Mouse (Mus musculus): ENCODE data around the gene Maff. TPM values are rescaled to one million over a fixed set of nuclear protein-coding genes. Genes with fewer than 3 reads are reported as not detected.
A peak's percentile ranks its signal among the peaks of the same experiment; 100 is the strongest.

Gene Maff
- polyA plus RNA-seq, 1 experiment from 2014 or later = 6.4 TPM

GRCm38 (mm10) chr15:79321733-79322190 lies 24.7 kb upstream of the Maff start:
- WGBS = 71% methylated on average over 5 of the region's 5 CpGs
- DNase-seq (ENCODE audit: low spot score) = no peak
- H3K27ac ChIP-seq (ENCODE audit: low read depth) = peak overlapping the region; percentile 54
- no peaks in the 10 kb centered on the region for H3K9me3 ChIP-seq (ENCODE audit: control insufficient read depth, low read length)
- H3K4me2 ChIP-seq (ENCODE audit: low read length) = no peak overlapping the region
- H3K27me3 ChIP-seq (replicated peaks; ENCODE audit: control insufficient read depth, insufficient read depth, low read length) = no peaks in the 10 kb centered on the region
- H3K4me1 ChIP-seq (replicated peaks; ENCODE audit: control insufficient read depth, insufficient read depth, low read length) = peaks cover 18% of the 10 kb centered on the region
- ATAC-seq (replicated peaks; ENCODE audit: low FRiP score, low TSS enrichment, low read depth) = no peak
- H3K4me3 ChIP-seq (ENCODE audit: low read depth, low read length) = no peak overlapping the region
- no peak overlapping the region for H3K9ac ChIP-seq (ENCODE audit: low read length)
- H3K36me3 ChIP-seq (ENCODE audit: control insufficient read depth, insufficient read depth, low read length) = 0 out of 2 replicates have a peak, but pooled peaks cover 8% of the 10 kb centered on the region

GRCm38 (mm10) chr15:79322281-79322990 lies 24.0 kb upstream of the Maff start:
- H3K9ac ChIP-seq (ENCODE audit: low read length) = no peak overlapping the region

GRCm38 (mm10) chr15:79322991-79323790 lies 23.2 kb upstream of the Maff start:
- Histone ChIP-seq H3K27me3 (replicated peaks; ENCODE audit: control insufficient read depth, insufficient read depth, low read length) (no peaks in the 10 kb centered on the region), H3K4me1 (replicated peaks; ENCODE audit: control insufficient read depth, insufficient read depth, low read length) (peaks cover 21% of the 10 kb centered on the region), H3K27ac (ENCODE audit: low read depth) (peak overlapping the region; percentile 54), H3K36me3 (ENCODE audit: control insufficient read depth, insufficient read depth, low read length) (no peaks in the 10 kb centered on the region), H3K4me2 (ENCODE audit: low read length) (no peak overlapping the region), H3K9ac (ENCODE audit: low read length) (no peak overlapping the region), H3K4me3 (ENCODE audit: low read depth, low read length) (no peak overlapping the region), H3K9me3 (ENCODE audit: control insufficient read depth, low read length) (no peaks in the 10 kb centered on the region)
- no peak for ATAC-seq (replicated peaks; ENCODE audit: low FRiP score, low TSS enrichment, low read depth)
- no peak for DNase-seq (ENCODE audit: low spot score)
- WGBS = 71% methylated on average over 6 of the region's 6 CpGs

More at GRCm38 (mm10) chr15:79322281-79322990, 24.0 kb upstream of the Maff start:
- ATAC-seq (replicated peaks; ENCODE audit: low FRiP score, low TSS enrichment, low read depth) = no peak
- H3K4me3 ChIP-seq (ENCODE audit: low read depth, low read length) = no peak overlapping the region
- H3K36me3 ChIP-seq (ENCODE audit: control insufficient read depth, insufficient read depth, low read length) = 0 out of 2 replicates have a peak, but pooled peaks cover 3% of the 10 kb centered on the region
- 61% methylated on average over 11 of the region's 11 CpGs for WGBS
- H3K4me2 ChIP-seq (ENCODE audit: low read length) = no peak overlapping the region
- H3K9me3 ChIP-seq (ENCODE audit: control insufficient read depth, low read length) = no peaks in the 10 kb centered on the region
- no peak for DNase-seq (ENCODE audit: low spot score)
- H3K27ac ChIP-seq (ENCODE audit: low read depth) = peak overlapping the region; percentile 54
- peaks cover 21% of the 10 kb centered on the region for H3K4me1 ChIP-seq (replicated peaks; ENCODE audit: control insufficient read depth, insufficient read depth, low read length)
- no peaks in the 10 kb centered on the region for H3K27me3 ChIP-seq (replicated peaks; ENCODE audit: control insufficient read depth, insufficient read depth, low read length)

DNA sequence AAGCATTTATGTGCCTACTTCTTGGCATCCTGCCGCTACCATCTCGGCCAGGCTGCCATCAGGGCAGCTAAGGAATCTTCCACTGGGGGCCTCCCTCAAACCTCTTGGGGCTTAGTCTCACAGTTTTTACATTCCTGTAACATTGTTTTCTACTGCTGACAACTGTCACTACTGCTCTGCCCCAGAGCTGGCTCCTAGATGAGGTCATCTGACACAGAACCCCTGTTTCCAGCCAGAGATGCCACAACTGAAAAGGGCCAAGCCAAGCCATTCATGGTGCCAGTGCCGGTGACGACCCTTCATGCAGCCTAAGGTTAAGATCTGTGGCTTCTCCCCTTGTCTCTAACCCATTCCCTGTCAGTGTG lies 22.6 kb upstream of the Maff start:
- peak overlapping the region; percentile 54 for H3K27ac ChIP-seq (ENCODE audit: low read depth)
- DNase-seq (ENCODE audit: low spot score) (no peak), ATAC-seq (replicated peaks; ENCODE audit: low FRiP score, low TSS enrichment, low read depth) (no peak)
- H3K9ac ChIP-seq (ENCODE audit: low read length) = no peak overlapping the region
- 83% methylated on average over 4 of the region's 4 CpGs for WGBS
- H3K9me3 ChIP-seq (ENCODE audit: control insufficient read depth, low read length) = no peaks in the 10 kb centered on the region
- no peak overlapping the region for H3K4me3 ChIP-seq (ENCODE audit: low read depth, low read length)
- no peaks in the 10 kb centered on the region for H3K27me3 ChIP-seq (replicated peaks; ENCODE audit: control insufficient read depth, insufficient read depth, low read length)
- no peaks in the 10 kb centered on the region for H3K36me3 ChIP-seq (ENCODE audit: control insufficient read depth, insufficient read depth, low read length)
- no peak overlapping the region for H3K4me2 ChIP-seq (ENCODE audit: low read length)
- peaks cover 23% of the 10 kb centered on the region for H3K4me1 ChIP-seq (replicated peaks; ENCODE audit: control insufficient read depth, insufficient read depth, low read length)

GRCm38 (mm10) chr15:79324373-79324772 lies 22.0 kb upstream of the Maff start:
- Histone ChIP-seq H3K27ac (ENCODE audit: low read depth) (no peak overlapping the region), H3K4me1 (replicated peaks; ENCODE audit: control insufficient read depth, insufficient read depth, low read length) (peaks cover 23% of the 10 kb centered on the region), H3K4me3 (ENCODE audit: low read depth, low read length) (no peak overlapping the region), H3K9me3 (ENCODE audit: control insufficient read depth, low read length) (no peaks in the 10 kb centered on the region), H3K27me3 (replicated peaks; ENCODE audit: control insufficient read depth, insufficient read depth, low read length) (no peaks in the 10 kb centered on the region), H3K9ac (ENCODE audit: low read length) (no peak overlapping the region), H3K4me2 (ENCODE audit: low read length) (no peak overlapping the region), H3K36me3 (ENCODE audit: control insufficient read depth, insufficient read depth, low read length) (no peaks in the 10 kb centered on the region)
- ATAC-seq (replicated peaks; ENCODE audit: low FRiP score, low TSS enrichment, low read depth) (no peak), DNase-seq (ENCODE audit: low spot score) (no peak)
- WGBS = 71% methylated on average over 3 of the region's 3 CpGs

DNA sequence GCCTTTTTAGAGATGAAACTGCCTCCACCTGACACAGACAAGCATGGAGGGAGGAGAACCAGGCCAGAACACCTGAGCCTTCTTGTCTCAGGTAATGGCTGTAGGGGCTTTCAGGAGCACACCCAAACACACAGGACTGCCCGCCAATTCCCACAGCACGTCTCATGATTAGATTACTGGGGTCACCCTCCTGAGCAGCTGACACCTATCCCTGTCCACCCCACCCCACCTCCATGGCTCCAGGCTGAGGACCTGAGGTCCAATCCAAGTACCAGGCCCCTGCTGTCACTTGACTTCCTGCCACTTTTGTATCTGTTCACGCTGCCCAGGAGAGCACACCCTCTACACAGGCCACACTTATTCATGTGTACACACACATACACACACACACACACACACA lies 20.7 kb upstream of the Maff start:
- DNase-seq (ENCODE audit: low spot score) (no peak), ATAC-seq (replicated peaks; ENCODE audit: low FRiP score, low TSS enrichment, low read depth) (no peak)
- H3K4me1 ChIP-seq (replicated peaks; ENCODE audit: control insufficient read depth, insufficient read depth, low read length) = peaks cover 23% of the 10 kb centered on the region
- H3K9me3 ChIP-seq (ENCODE audit: control insufficient read depth, low read length) = no peaks in the 10 kb centered on the region
- H3K27ac ChIP-seq (ENCODE audit: low read depth) = no peak overlapping the region
- H3K9ac ChIP-seq (ENCODE audit: low read length) = no peak overlapping the region
- 58% methylated on average over 3 of the region's 3 CpGs for WGBS
- H3K27me3 ChIP-seq (replicated peaks; ENCODE audit: control insufficient read depth, insufficient read depth, low read length) = no peaks in the 10 kb centered on the region
- H3K4me3 ChIP-seq (ENCODE audit: low read depth, low read length) = no peak overlapping the region
- H3K4me2 ChIP-seq (ENCODE audit: low read length) = peak overlapping the region; percentile 83; the same call in 1 of the 2 replicates
- H3K36me3 ChIP-seq (ENCODE audit: control insufficient read depth, insufficient read depth, low read length) = no peaks in the 10 kb centered on the region

DNA sequence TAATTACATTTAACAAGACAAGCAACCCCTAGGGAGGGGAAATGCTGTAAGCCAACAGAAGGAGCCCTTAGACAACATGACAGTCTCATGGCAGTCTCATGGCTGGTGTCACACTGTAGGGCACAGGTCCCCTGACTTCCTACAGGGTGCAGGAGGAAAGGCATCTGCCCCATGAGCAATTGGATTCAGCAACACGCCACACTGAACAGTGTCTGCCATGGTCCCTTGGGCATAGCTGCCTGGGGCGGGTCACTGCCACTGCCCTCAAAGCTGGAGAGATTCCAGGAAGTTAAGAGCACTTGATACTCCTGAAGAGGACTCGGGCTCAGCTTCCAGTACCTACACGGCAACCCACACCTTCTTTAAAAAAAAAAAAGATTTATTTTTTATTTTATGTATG lies 20.2 kb upstream of the Maff start:
- no peak for DNase-seq (ENCODE audit: low spot score)
- peaks cover 23% of the 10 kb centered on the region for H3K4me1 ChIP-seq (replicated peaks; ENCODE audit: control insufficient read depth, insufficient read depth, low read length)
- no peak for ATAC-seq (replicated peaks; ENCODE audit: low FRiP score, low TSS enrichment, low read depth)
- 52% methylated on average over 4 of the region's 4 CpGs for WGBS
- no peaks in the 10 kb centered on the region for H3K9me3 ChIP-seq (ENCODE audit: control insufficient read depth, low read length)
- peak overlapping the region; percentile 93; the same call in 1 of the 2 replicates for H3K27ac ChIP-seq (ENCODE audit: low read depth)
- peak overlapping the region; percentile 83 for H3K4me2 ChIP-seq (ENCODE audit: low read length)
- H3K4me3 ChIP-seq (ENCODE audit: low read depth, low read length) = no peak overlapping the region
- no peaks in the 10 kb centered on the region for H3K27me3 ChIP-seq (replicated peaks; ENCODE audit: control insufficient read depth, insufficient read depth, low read length)
- H3K9ac ChIP-seq (ENCODE audit: low read length) = no peak overlapping the region
- H3K36me3 ChIP-seq (ENCODE audit: control insufficient read depth, insufficient read depth, low read length) = no peaks in the 10 kb centered on the region

DNA sequence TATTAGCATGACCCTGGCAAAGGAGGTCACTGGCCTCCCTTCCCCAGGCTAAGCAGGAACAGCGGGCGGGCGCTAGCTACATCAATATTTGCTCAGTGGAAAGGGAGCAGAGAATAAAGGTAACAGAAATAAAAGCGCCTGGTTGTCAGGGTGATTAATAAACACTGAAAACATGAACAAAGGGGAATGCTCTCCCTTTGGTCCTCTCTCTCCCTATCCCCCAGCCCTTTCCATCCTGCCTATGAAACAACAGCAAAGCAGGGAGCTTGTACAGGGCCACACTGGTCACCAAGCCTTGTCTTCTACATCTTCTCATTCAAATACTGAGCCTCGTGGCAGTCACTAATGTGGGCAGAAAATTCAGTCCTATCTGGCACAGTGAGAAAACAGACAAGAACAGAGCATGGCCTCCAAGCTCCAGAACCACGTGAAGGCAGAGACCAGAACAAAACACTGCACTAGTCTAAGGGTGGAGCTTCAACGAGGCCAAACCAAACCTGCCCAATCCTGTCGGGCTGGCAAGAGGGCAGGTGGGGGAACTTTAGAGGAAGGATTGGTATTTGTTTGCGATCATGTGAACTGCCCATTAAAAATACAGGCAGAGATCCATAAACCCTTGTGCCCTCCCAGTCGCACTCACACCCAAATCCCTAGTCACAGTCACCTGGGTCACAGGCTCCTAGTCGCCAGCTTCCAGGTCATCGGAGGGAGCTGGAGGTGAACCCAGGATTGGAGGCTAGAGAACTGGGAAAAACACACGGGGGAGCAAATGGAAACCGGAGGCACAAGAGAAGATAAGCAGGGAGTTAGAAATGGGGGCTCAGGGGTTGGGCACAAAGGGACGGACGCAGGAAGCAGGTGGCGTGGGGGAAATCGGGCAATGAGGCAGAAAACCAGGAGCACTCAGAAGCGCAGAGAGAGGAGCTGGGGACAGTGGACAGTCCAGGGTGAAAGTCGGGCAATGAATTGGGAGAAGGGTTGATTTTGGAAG lies 19.2 kb upstream of the Maff start:
- Histone ChIP-seq H3K4me3 (ENCODE audit: low read depth, low read length) (peak overlapping the region; percentile 62), H3K36me3 (ENCODE audit: control insufficient read depth, insufficient read depth, low read length) (no peaks in the 10 kb centered on the region), H3K4me1 (replicated peaks; ENCODE audit: control insufficient read depth, insufficient read depth, low read length) (peaks cover 23% of the 10 kb centered on the region), H3K4me2 (ENCODE audit: low read length) (peak overlapping the region; percentile 83), H3K27ac (ENCODE audit: low read depth) (peak overlapping the region; percentile 93), H3K27me3 (replicated peaks; ENCODE audit: control insufficient read depth, insufficient read depth, low read length) (no peaks in the 10 kb centered on the region), H3K9ac (ENCODE audit: low read length) (peak overlapping the region; percentile 78), H3K9me3 (ENCODE audit: control insufficient read depth, low read length) (no peaks in the 10 kb centered on the region)
- DNase-seq (ENCODE audit: low spot score) = peak; percentile 81
- peak; percentile 26 for ATAC-seq (replicated peaks; ENCODE audit: low FRiP score, low TSS enrichment, low read depth)
- WGBS = 13% methylated on average over 20 of the region's 20 CpGs
